Mouse (Mus musculus) thymus, adult 2 months (tissue): ENCODE measurements at regions not wholly inside any gene's neighbourhood (a gene's known extent, or its start where the extent isn't known, plus 50 kb on each side); places are given as distances from the start of the nearest gene placed in this dataset.

Experiments
- CTCF ChIP-seq: fragments of 200-500 bp; IDR thresholded peaks from 2 replicates; pipeline ENCODE4 v1.5.1; 2012; ENCODE audit warnings: mild to moderate bottlenecking, control low read depth, low read length, moderate library complexity, borderline replicate concordance; ENCODE audit not compliant: control insufficient read depth, poor library complexity, insufficient read depth; ENCODE audit errors: extremely low read depth
- POLR2A ChIP-seq: fragments of 200-500 bp; IDR thresholded peaks from 2 replicates; pipeline ENCODE4 v1.6.1; 2012; ENCODE audit warnings: mild to moderate bottlenecking, low read length, control low read depth, moderate library complexity; ENCODE audit not compliant: control insufficient read depth, poor library complexity, insufficient read depth; ENCODE audit errors: extremely low read depth

GRCm38 (mm10) chr13:71135940-71136632, 294.5 kb upstream of the Adamts16 start:
- no peak for TF ChIP-seq CTCF
- no peak for TF ChIP-seq POLR2A
